Mouse (Mus musculus): ENCODE measurements around the gene Gm17359.

GRCm38 (mm10) chr3:79436186-79436585 is 99.7 kb downstream of the Gm17359 start:
- TF ChIP-seq POLR2A (IDR thresholded peaks at IDR 0.05; ENCODE audit: control insufficient read depth, low read depth, low read length) (no peak), CTCF (IDR thresholded peaks at IDR 0.05; ENCODE audit: control insufficient read depth, insufficient read depth, insufficient replicate concordance, low read depth, low read length) (no peak)

Data from testis, adult 2 months (tissue).